Mouse (Mus musculus) cortical plate, adult 2 months (tissue): ENCODE data around the gene Pawr.

Experiments used
- CTCF ChIP-seq: fragments of 200-500 bp; IDR thresholded peaks from 2 replicates; pipeline ENCODE4 v1.5.1; 2011; ENCODE audit warnings: mild to moderate bottlenecking, control low read depth, low read length; ENCODE audit not compliant: insufficient read depth; ENCODE audit errors: extremely low read depth
- POLR2A ChIP-seq: fragments of 200-500 bp; IDR thresholded peaks from 2 replicates; pipeline ENCODE4 v1.6.1; 2011; ENCODE audit warnings: mild to moderate bottlenecking, low read length, control low read depth; ENCODE audit not compliant: insufficient read depth; ENCODE audit errors: extremely low read depth

- TF ChIP-seq POLR2A (no peak), CTCF (no peak)
Observed at GRCm38 (mm10) chr10:108282351-108282750, 49.6 kb upstream of the Pawr start.
